Mouse (Mus musculus) kidney, postnatal 14 days (tissue): ENCODE measurements at regions not wholly inside any gene's neighbourhood (a gene's known extent, or its start where the extent isn't known, plus 50 kb on each side); places are given as distances from the start of the nearest gene placed in this dataset.
A peak's percentile ranks its signal among the peaks of the same experiment; 100 is the strongest.
"Not testable (repeated sequence)": the region's sequence is repeated elsewhere in the genome, so short reads cannot be mapped to it uniquely, and the experiment has no call there.

ENCODE experiments used
- DNase-seq: peaks from one replicate; pipeline ENCODE4 v3.0.0; 2022; ENCODE audit warnings: mixed read lengths

- DNase-seq = not testable (repeated sequence)
Observed at GRCm38 (mm10) chr16:21102033-21102432, 51.8 kb downstream of the Teddm3 start.

GRCm38 (mm10) chr16:21100126-21100525, 53.7 kb downstream of the Teddm3 start:
- DNase-seq = not testable (repeated sequence)

- peak; percentile 14 for DNase-seq
Observed at GRCm38 (mm10) chr16:21074779-21075148, 79.0 kb downstream of the Teddm3 start.

GRCm38 (mm10) chr16:21074082-21074778, 79.6 kb downstream of the Teddm3 start:
- DNase-seq = peak; percentile 15

GRCm38 (mm10) chr16:21060211-21060610, 93.6 kb downstream of the Teddm3 start:
- no peak for DNase-seq

- no peak for DNase-seq
Observed at GRCm38 (mm10) chr16:21054772-21055171, 99.0 kb downstream of the Teddm3 start.

GRCm38 (mm10) chr16:21022087-21022486, 131.7 kb downstream of the Teddm3 start:
- DNase-seq = not testable (repeated sequence)

GRCm38 (mm10) chr16:21004871-21005270, 148.9 kb downstream of the Teddm3 start:
- DNase-seq = no peak

GRCm38 (mm10) chr16:21001126-21001525, 152.7 kb downstream of the Teddm3 start:
- DNase-seq = no peak

GRCm38 (mm10) chr16:20990524-20990923, 163.3 kb downstream of the Teddm3 start:
- DNase-seq = no peak

- peak; percentile 43 for DNase-seq
Observed at GRCm38 (mm10) chr16:20975406-20975805, 178.4 kb downstream of the Teddm3 start.

- no peak for DNase-seq
Observed at GRCm38 (mm10) chr16:20972442-20972841, 181.4 kb downstream of the Teddm3 start.

- peak; percentile 36 for DNase-seq
Observed at GRCm38 (mm10) chr16:20958905-20959304, 194.9 kb downstream of the Teddm3 start.

GRCm38 (mm10) chr16:20936722-20937121, 202.4 kb upstream of the Thpo start:
- no peak for DNase-seq

GRCm38 (mm10) chr16:20934846-20935245, 200.5 kb upstream of the Thpo start:
- not testable (repeated sequence) for DNase-seq

- DNase-seq = not testable (repeated sequence)
Observed at GRCm38 (mm10) chr16:20930003-20930402, 195.7 kb upstream of the Thpo start.

- DNase-seq = not testable (repeated sequence)
Observed at GRCm38 (mm10) chr16:20925776-20926175, 191.5 kb upstream of the Thpo start.

GRCm38 (mm10) chr16:20910864-20911263, 176.6 kb upstream of the Thpo start:
- DNase-seq = not testable (repeated sequence)

- DNase-seq = peak; percentile 53
Observed at GRCm38 (mm10) chr16:20908467-20909351, 174.4 kb upstream of the Thpo start.

GRCm38 (mm10) chr16:20895734-20896133, 161.4 kb upstream of the Thpo start:
- peak; percentile 33 for DNase-seq

GRCm38 (mm10) chr16:20871726-20872125, 137.4 kb upstream of the Thpo start:
- DNase-seq = no peak

GRCm38 (mm10) chr16:20866771-20867170, 132.5 kb upstream of the Thpo start:
- DNase-seq = no peak

GRCm38 (mm10) chr16:20861256-20861655, 126.9 kb upstream of the Thpo start:
- no peak for DNase-seq

GRCm38 (mm10) chr16:20860606-20861005, 126.3 kb upstream of the Thpo start:
- not testable (repeated sequence) for DNase-seq
